Mouse (Mus musculus): ENCODE measurements around the gene Irf2bp2.

Gene Irf2bp2

DNA sequence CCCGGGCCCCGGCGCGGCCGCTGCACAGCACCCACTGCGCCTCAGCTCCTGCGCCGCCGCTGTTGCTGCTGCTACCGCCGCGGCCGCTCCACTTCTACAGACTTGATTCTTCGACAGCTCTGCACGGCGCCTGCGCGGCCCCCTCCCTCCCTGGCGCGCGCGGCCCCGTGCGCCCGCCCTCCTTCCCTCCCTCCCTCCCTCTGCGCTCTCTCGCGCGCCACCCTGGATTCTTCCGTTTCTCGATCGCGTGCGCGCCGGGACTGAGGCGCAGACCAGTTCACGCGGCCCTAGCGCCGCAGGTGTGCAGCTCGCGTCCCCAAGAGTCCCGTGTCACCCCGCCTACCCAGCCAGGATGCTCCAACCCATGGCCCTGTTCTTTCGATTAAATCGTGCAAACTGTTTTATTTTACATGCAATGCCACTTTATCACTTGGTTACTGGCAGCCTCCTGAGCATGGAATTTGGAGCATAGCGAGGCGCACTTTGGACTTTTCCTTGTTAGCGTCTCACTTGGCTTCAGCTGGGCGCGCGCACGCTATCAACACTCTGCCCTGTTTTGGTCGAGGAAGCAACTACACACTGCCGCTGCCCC lies at the start of gene Irf2bp2:
Gene Irf2bp2, minus strand, starts transcription at position 98 of the 592 bp plus-strand sequence.
- peak; percentile 90 for DNase-seq (ENCODE audit: low read depth, low spot score)

DNA sequence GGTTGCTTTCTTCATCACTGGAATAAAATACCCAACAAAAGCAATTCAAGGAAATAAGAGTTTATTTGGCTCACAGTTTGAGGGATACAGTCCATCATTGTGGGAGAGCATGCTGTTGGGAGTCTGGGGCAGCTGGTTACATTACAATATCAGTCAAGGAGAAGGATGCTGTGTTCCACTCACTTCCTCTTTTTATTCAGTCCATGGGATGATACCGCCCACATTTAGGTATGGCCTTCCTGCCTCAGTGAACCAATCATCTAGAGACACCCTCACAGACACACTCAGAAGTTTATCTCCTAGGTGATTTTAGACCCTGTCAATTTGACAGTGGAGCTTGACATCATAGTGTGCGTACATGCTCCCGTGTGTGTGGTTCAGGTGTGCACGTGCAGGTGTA lies 48.9 kb upstream of the Irf2bp2 start:
- no peak for DNase-seq (ENCODE audit: low read depth, low spot score)

DNA sequence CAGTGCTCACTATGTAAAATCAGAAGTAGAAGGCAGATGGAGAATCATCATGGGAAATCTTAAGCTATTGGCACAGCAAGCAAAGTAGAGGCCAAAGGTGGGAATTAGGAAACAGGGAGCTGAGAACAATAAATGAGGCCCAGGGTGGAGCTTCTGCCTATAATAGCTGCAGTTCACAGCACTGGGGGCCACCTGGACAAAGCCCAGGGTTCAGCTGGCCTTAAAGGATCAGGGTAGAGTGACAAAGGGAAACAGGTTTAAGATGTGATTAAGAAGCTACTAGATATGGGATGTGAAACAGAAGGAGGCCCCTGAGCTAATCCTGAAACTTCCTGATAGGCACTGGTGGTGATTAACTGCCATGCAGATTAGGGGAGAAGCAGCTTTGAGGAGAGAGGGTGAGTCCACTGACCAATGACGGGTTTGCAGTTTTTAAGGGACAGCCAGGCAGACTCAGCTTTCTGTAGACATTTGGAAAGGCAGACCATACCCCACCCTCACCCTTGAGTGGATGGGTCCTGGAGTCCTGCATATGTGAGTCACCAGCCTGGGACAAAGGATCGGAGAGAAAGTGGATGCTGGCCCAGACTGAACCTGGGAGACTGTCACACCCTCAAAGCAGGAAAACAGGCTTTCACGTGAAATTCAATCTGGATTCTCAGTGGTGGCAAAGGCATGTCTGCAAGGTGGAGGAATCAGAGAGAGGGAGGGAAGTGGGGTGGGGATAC lies 47.9 kb upstream of the Irf2bp2 start:
- no peak for DNase-seq (ENCODE audit: low read depth, low spot score)

DNA sequence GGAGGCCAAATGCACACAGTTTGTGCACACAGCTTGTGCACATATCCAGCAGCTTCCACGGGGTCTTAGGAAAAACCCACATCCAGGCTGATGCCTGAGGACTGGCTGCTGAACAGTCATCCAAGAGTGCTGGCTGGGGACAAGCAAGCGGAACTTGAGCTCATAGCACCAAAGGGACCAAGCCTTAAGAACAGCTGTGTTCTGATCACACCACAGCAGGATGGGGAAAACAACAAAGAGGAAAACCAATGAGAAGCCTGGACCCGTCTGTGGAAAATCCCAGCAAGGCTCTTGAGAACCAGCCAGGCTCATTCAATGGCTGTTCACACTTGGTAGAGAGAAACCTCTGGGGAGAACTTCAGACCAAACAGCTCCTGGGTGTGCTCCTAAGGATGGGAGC lies 45.4 kb upstream of the Irf2bp2 start:
- DNase-seq (ENCODE audit: low read depth, low spot score) = no peak

DNA sequence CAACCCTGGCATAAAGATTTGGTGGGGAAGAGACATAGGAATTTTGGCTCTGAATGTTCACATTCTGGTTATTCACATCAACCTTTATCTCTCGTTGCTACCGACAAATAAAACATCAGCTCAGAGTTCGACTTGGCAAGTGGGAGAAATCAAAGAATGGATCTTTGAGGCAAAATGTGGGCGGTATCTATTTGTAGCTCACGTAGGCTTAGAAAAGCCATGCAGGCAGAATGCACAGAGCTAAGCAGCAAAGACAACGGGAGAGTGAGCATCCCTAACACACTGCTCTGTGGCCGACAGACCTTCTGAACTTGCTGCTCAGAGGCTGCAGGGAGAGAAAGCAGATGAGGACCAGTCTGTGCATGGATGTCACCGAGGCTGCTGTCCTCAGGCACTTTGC lies 44.2 kb upstream of the Irf2bp2 start:
- DNase-seq (ENCODE audit: low read depth, low spot score) = peak; percentile 85

DNA sequence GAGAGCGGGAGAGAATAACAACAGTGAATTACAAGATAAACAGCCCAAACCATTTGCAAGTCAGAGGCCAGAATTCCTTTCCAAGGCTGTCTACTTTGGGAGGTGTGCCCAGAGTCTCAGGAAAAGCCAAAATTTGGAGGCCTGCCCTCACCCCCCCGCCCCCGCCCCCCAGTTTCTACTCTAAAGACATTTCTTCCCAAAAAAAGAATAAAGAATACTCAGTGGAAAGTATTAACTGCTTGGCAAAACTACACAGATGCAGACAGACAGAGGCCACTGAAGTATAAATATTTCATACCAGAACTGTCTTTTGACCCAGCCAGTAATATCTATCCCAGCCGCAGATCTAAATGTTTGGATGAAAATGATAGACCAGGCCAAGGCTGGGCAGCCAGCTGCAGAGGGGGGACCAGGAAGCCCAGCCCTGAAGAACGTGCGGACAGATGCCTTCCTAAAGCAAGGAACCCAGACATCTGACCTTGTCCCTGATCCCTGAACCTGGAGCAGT lies 40.8 kb upstream of the Irf2bp2 start:
- DNase-seq (ENCODE audit: low read depth, low spot score) = no peak

DNA sequence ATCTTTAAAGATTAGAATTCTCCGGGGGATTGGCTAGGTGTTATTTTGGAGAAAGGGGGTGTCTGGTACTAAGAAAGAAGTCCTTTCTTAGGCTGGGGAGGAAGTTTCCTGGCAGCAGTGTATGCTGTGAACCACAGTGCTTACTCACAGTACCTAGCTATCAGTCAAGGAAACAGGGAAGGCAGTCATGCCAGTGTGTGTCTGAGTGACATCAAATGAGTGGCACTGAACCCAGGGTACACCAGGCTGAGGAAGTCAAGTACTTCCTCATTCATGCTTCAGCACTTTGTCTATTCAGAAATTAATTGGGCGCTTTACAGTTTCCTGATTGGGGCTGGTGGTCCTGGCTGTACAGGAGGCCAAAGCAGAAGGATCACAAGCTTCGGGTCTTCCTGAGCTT lies 34.8 kb upstream of the Irf2bp2 start:
- DNase-seq (ENCODE audit: low read depth, low spot score) = no peak

DNA sequence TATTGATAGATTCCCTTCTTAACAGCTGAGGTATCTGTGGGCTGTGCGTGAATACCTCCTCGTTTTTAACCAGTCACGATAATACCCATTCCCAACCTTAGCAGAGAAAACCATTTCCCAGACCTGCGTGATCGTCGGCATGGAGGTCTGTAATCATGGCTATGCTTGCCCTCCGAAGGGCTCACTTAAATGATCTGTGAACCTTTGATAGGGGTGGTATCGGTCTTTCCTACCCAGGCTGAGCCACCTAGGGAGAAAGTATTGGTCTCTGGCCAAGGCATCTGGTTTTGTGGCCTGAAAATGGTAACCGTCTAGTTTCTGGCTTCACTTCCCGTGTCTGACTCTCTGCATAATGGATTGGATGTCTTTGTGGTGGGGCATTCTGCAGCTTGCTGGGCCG lies 32.6 kb upstream of the Irf2bp2 start:
- no peak for DNase-seq (ENCODE audit: low read depth, low spot score)

DNA sequence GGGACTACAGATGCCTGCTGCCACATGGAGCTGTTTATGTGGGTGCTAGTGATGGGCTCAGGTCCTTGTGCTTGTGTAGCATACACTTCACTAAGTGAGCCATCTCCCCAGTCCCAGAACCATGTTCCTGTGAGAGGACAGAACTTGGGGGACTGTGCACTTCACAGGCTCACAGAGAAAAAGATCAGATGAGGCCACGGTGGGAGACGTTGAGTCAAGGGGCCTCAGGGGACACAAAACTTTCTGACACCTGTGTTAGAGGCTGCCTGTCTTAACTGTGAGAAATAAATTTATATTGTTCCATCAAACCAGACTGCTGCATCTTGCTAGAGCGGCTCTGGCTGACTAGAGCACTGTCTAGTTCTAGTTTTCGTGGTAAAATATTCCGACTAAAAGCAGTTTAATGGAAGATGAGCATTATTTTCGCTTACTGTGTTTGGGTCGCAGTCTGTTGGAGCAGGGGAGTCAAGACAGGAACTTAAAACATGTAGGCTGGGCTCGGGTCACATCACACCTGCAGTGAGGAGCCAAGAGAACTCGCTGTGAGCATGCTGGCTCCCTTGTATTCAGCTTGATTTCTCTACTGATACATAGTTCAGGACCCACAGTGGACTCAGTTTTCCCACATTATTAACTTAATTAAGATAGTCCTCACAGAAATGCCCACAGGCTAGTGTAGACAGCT lies 28.5 kb upstream of the Irf2bp2 start:
- no peak for DNase-seq (ENCODE audit: low read depth, low spot score)

DNA sequence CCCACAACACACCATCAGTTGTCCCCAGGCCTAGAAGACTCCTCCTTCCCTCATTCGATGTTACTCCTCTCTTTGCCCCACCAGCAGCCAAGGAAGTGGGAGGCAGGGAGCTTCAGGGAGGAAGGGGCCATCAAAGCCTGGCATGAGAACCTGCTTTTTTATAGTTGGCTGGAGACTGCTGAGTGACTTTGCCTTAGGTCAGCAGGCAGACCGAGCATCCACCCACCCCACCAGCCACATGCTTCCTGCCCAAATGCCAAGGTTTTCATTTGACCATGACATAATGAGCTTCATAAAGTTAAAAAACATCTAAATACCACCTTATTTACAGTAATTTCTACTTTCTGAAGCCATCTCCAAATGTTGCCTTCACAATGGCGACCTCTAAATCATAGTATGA lies 26.9 kb upstream of the Irf2bp2 start:
- no peak for DNase-seq (ENCODE audit: low read depth, low spot score)

DNA sequence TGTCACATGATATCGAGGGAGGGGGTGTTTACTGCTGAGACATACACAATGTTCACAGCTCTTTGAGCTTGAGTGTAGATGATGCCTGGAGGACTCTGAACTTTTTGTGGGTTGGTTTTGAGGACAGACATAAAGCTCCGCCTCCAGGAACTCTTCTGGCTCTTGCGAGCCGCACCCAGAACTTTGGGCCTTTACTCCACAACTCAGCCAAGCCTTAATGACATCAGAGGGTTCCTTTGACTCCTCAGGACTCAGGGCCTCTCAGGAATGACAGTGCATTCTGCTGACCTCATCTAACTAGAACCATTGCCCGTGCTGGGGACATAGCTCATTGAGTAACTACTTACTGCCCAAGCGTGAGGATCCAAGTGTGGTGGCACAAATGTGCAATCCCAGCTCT lies 25.7 kb upstream of the Irf2bp2 start:
- DNase-seq (ENCODE audit: low read depth, low spot score) = no peak

DNA sequence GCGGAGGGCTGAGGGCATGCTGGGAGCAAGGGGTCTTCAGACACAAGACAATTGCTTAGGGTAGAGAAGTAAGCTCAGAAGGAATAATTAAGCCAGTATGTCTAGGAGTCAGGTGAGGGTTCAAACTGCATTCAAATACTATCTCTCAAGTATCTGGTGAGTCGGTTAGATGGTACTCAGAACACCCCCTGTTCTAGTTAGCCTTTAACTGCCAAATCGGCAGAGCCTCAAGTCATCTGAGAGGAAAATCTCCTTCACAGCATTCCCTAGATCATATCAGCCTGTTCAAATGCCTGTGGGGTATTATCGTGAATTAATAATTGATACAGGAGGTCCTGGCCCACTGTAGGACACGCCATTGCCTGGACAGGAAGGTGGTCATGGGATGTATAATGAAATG lies 23.9 kb upstream of the Irf2bp2 start:
- DNase-seq (ENCODE audit: low read depth, low spot score) = no peak

DNA sequence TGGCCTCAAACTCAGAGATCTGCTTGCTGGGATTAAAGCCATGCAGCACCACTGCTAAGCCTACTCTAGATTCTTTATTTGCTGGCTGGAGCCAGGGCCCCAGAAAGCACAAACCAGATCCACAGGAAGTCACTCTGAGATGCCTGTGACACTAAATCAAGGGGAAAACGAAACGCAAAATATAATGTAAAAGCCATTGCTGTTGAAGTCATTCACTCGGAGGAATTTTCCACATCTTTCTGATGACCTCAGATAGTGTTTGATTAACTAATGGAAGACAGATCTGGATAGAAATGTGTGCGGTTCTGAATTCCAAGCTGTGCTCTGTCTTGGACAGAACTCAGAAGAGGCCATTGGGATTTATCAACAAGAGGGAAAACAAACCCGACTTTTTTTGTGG lies 22.9 kb upstream of the Irf2bp2 start:
- DNase-seq (ENCODE audit: low read depth, low spot score) = no peak

DNA sequence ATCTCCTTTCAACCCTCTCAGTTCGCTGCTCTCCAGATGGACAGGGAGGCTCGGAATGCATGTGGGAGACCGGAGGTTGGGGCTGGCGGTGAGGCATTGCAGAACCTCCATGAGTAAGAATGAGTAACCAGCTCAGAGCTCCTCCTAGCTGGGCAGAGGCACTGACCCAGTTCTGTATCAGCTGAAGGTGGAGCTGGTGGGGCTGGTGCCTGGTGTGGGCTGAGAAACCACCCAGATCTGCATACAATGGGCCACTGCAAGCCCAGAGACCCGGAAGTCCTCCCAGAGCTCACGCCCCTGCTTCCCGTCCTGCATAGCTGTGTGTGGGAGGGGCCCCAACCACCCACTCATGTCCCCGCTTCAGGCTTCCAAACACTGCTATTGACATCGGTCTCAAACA lies 22.0 kb upstream of the Irf2bp2 start:
- DNase-seq (ENCODE audit: low read depth, low spot score) = no peak

DNA sequence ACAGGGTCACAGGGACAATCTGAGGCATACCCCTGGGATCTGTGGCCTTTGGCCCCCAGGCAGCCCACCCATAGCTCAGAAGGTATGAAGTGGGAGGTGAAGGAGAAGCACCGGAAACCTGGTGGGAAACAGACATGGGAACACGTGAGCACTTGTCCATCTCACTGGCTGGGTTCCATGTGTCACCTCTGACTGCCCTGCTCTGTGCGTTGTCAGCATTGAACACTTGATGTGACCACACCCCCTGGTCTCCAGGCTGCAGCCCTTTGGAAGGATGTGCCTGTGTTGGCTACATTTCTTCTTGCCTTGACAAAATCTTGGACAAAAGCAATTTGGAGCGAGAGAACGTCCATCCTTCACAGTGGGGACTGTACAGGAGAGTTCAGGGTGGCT lies 20.9 kb upstream of the Irf2bp2 start:
- no peak for DNase-seq (ENCODE audit: low read depth, low spot score)

DNA sequence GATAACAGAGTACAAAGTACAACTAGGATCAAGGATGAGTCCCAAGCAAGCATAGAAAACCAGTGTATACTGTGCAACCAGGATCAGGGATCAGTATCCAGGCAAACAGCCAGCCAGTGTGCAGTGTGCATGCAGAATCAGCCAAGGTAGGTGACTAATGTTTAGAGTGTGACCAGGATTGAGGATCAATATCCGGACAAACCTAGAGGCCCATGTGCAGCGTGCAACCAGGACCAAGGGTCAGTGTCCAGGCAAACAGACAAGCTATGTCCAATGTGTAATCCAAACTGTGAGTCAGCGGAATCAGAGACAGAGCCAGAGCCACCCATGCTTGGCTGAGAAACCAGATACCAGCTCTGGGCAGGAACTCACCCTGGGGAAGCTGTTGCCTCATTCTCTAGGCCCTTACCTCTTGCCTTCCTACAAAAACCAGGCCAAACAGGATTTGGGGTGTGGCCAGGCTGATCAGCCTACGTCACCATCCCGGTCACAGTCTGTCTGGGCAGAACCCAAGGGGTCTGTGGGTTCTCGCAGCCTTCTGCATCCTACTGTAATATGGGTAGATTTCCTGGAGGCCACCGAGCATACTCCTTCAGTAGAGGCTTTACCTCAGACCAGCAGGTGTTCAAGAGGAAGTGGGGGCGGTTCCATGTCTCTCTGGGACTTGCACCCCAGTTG lies 20.4 kb upstream of the Irf2bp2 start:
- no peak for DNase-seq (ENCODE audit: low read depth, low spot score)

DNA sequence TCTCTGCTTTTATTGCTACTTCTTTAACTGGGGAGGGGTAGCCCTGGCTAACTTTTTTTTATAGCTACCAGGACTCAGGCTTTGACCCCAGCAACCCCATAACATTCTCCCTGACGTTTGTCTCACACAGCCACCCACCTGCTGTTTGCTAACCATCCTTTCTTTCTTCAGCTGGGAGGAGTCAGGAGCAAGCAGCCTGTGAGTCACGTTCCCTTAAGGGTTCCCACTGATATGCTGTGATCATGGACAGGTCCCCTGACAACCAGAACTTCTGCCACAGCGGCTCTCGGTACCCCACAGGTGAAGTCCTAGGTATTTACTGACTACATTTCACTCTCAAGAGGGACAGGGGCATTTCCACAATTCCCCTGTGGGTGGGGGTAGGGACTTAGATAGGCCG lies 19.4 kb upstream of the Irf2bp2 start:
- no peak for DNase-seq (ENCODE audit: low read depth, low spot score)

DNA sequence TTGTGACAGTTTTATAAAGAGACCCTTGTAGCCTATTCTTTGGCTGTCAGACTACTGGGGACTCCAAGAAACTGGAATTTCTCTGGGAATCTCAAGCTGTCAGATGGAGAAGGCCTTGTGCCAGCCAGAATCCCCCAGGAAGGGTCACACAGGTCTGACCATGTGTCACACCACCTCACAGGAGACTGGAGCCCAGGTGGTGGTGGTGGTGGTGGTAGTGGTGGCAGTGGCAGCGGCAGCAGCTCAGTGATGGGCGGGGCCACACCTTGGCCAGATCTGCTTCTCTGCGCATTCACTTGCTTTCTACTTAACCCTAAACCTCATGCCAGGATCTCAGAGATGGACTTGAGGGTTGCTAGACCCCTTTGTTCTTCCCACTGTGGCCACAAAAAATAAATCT lies 19.0 kb upstream of the Irf2bp2 start:
- DNase-seq (ENCODE audit: low read depth, low spot score) = no peak

DNA sequence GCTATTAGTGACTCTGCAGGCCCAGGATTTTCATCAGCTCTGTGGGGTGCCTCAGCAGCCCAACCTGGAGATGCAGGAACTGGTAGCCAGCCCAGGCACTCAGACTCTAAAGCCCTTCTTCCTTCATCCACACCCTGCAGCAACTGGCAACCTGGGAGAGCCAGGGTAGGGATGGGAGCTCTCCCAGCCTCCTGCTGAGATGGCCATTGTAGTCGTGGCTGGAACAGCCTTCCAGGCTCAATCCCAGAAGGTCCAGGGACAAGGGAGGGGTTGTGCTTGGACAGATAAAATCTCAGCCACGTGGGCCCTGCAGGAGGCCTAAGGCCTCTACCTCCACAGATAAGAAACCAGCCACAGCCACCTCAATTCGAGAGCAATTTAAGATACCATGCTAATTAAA lies 16.9 kb upstream of the Irf2bp2 start:
- DNase-seq (ENCODE audit: low read depth, low spot score) = no peak

DNA sequence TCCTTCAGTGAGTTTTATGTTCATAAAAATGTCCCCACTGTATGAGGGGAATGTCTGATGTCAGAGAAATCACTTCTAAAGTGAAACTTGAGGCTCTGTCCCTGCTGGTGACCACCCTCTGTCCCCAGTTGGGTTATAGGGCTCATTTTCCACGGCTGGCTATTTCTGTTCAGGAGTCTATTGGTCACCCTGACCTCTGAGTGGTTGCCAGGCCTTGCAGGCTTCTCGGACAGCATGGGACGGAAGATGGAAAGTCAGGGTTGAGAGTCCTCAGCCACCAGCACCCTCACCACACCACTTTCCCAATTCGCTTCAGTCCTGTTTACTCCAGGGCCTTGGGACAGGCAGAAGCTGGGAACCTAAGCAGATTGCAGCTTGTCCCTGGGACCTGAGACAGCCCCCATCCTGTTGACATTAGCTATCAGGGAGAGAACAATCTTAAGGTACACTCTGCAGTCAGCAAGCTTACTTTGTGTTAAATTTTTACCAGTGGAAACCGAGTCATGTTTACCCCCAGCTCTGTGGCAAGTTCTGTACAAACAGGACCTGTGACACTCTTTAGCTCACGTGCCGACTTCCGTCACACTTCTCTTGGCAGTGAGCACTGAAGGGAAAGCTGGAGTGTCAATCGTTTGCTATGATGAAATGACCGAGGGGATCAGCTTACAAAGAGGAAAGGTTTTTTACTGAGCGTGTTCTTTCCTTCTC lies 15.9 kb upstream of the Irf2bp2 start:
- DNase-seq (ENCODE audit: low read depth, low spot score) = no peak

DNA sequence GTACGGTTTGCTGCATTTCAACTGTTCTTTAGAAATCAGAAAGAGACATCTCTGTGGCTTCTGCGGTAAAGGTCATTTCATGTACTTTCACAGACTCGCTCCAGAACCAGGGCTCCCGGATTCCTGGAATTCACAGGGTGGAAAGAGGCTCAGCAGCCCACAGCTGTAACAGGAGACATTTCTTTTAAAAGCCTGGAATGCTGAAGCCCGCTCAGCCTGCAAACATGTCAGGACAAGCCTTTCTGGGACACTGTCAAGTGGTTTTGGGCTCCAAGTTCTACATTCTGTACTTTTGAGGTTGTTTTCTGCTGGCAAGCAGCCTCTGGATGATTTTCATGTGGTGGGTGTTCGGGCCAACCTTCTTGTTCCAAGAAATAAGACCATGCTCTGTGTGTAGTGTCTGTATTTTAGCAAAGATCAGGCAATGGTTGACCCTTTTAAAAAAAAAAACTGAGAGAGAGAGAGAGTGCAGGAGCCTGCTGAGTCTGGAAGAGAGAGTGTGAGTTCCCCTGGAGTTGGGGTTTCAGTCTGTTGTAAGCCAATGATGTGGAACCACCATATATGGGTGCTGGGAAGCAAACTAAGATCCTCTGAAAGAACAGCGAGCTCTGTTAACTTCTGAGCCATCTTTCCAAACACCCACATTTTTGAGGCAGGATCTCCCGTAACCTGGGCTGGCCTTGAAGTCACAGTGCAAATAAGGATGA lies 9.6 kb upstream of the Irf2bp2 start:
- DNase-seq (ENCODE audit: low read depth, low spot score) = no peak

Data from telencephalon, adult 2 months (tissue).